Mouse (Mus musculus): ENCODE results near the gene Midn.

GRCm38 (mm10) chr10:80180823-80181222 is 32.8 kb downstream of the Midn start:
- TF ChIP-seq POLR2A (IDR thresholded peaks at IDR 0.05; ENCODE audit: low read depth, low read length), result no peak
- no peak for TF ChIP-seq CTCF (IDR thresholded peaks at IDR 0.05; ENCODE audit: borderline replicate concordance, insufficient read depth, low read length)
